Mouse (Mus musculus): ENCODE data around the gene Lrfn3. TPM values are rescaled to one million over a fixed set of nuclear protein-coding genes. Genes with fewer than 3 reads are reported as not detected.

Lrfn3 gene
- polyA plus RNA-seq, 1 experiment from 2014 or later, result 10.7 TPM

DNA sequence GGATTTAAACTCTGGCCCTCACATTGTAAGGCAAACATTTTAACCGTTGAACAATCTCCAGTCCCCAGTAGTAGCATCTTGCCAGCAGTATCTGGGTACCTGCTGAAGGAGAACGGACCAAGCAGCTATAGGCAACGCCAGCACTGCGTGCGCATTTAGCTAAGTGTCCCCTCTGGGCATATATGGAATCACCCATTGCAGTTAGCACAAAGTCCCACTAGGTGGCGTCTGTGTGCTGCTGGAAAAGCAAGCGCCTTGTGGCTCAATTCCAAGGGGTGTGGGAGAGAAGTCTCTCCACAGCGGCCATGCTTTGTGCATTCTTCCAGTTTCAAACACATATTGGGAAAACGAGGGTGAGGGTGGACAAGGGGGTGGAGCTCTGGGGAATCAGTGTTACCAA lies 26.2 kb downstream of the Lrfn3 start:
- no peaks in the 10 kb centered on the region for H3K9me3 ChIP-seq
- 2% methylated on average over 9 of the region's 9 CpGs for WGBS
- H3K4me1 ChIP-seq, result peaks cover 3% of the 10 kb centered on the region; the same call in 1 of the 2 replicates
- ATAC-seq (ENCODE audit: low FRiP score, low read depth), result no peak
- no peaks in the 10 kb centered on the region for H3K36me3 ChIP-seq
- no peak overlapping the region for H3K4me2 ChIP-seq (replicated peaks)
- no peak overlapping the region for H3K27ac ChIP-seq
- peaks cover 19% of the 10 kb centered on the region for H3K27me3 ChIP-seq (replicated peaks)
- no peak overlapping the region for H3K9ac ChIP-seq
- no peak overlapping the region for H3K4me3 ChIP-seq

DNA sequence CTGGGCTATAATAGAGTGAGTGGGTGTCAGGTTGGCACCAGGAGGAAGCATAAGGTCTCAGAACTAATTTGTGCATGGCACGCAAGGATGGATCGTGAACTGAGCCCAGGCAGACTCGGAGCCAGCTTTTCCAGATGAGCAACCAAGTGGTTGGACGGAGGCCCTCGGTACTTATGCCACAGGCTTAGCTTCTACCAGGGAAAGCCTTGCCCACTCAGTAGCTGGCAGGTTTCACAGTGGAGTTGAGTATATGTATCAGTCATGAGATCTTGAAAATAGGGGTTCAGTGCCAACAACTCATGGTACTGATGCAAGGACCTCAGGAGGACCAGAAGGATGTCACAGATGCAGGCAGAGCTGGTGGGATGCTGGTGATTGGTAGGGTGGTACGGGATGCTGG lies 26.9 kb downstream of the Lrfn3 start:
- Histone ChIP-seq H3K36me3 (no peaks in the 10 kb centered on the region), H3K4me1 (peaks cover 5% of the 10 kb centered on the region; the same call in 1 of the 2 replicates), H3K27ac (no peak overlapping the region), H3K9ac (no peak overlapping the region), H3K9me3 (no peaks in the 10 kb centered on the region), H3K4me2 (replicated peaks) (no peak overlapping the region), H3K27me3 (replicated peaks) (peaks cover 19% of the 10 kb centered on the region), H3K4me3 (no peak overlapping the region)
- 74% methylated on average over 6 of the region's 6 CpGs for WGBS
- ATAC-seq (ENCODE audit: low FRiP score, low read depth), result no peak

DNA sequence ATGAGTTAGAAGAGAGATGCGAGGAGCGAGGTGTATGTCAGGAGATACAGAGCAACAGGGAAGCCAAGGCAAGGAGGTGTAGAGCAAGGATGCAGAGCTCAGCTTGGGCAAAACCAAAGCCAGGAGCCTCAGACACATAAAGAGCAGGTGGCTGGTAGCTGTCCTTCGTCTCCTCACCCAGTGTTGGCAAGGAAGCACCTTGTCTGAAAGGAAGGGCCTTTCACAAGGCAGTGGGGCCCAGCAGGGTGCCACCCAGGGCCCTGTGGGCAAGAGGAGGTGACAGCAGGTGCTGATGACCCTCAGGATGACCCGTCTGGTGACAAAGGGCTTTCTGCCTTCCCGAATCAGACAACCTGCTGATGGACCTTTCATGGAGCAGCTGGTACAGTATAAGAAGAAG lies 28.0 kb downstream of the Lrfn3 start:
- no peak overlapping the region for H3K9ac ChIP-seq
- WGBS, result 61% methylated on average over 5 of the region's 5 CpGs
- no peak for ATAC-seq (ENCODE audit: low FRiP score, low read depth)
- H3K27ac ChIP-seq, result no peak overlapping the region
- H3K4me1 ChIP-seq, result peaks cover 5% of the 10 kb centered on the region; the same call in 1 of the 2 replicates
- no peak overlapping the region for H3K4me2 ChIP-seq (replicated peaks)
- no peaks in the 10 kb centered on the region for H3K36me3 ChIP-seq
- no peak overlapping the region for H3K4me3 ChIP-seq
- H3K27me3 ChIP-seq (replicated peaks), result peaks cover 19% of the 10 kb centered on the region
- H3K9me3 ChIP-seq, result no peaks in the 10 kb centered on the region

DNA sequence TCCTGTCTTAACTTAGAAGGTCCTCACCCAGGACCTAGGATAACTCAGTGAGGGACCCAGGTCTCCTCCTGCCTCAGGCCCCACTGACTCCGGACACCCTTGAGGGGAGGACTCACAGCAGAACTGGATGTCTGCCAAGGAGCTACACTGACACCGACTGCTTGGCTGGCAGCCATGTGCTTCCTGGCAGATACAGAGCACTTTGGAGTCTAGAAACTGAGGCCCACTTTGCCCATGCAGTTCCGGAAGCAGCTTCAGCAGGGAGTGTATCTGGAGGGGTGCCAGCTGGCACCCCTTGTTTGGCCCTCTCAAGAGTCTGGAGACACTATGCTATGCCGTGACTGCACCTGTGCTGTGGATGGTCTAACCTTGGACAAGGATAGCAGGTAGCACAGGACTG lies 29.1 kb downstream of the Lrfn3 start:
- peaks cover 5% of the 10 kb centered on the region; the same call in 1 of the 2 replicates for H3K4me1 ChIP-seq
- H3K27ac ChIP-seq, result no peak overlapping the region
- H3K9ac ChIP-seq, result no peak overlapping the region
- 56% methylated on average over 4 of the region's 4 CpGs for WGBS
- no peak overlapping the region for H3K4me2 ChIP-seq (replicated peaks)
- no peaks in the 10 kb centered on the region for H3K9me3 ChIP-seq
- 0 out of 2 replicates have a peak, but pooled peaks have one; percentile 11 for ATAC-seq (ENCODE audit: low FRiP score, low read depth)
- no peak overlapping the region for H3K4me3 ChIP-seq
- H3K27me3 ChIP-seq (replicated peaks), result peaks cover 26% of the 10 kb centered on the region
- no peaks in the 10 kb centered on the region for H3K36me3 ChIP-seq

DNA sequence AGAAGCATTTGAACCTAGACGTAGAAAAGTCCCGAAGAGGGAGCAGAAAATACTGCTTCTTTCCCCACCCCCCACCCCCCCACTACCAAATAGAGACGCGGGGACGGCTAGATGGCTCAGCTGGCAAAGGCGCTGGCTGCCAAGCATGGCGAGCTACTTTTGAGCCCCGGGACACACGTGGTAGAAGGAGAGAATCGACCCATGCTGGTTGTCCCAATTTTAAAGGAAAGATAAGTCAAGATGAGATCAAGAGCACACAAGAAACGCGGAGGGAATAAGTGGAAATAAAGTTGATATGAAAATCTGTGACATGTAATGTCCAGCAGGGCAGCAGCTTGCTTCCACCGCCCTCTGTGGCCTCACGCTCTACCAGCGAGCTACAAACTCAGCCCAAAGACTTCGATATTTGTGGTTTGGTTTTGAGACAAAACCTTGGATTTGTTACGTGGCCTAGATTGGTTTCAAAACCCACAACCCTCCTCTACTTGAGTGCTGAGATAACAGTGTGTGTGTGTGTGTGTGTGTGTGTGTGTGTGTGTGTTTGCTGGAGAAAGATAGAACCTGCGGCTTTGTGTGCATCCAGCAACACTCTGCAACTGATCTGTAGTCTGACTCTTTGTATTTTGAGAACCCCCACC lies 29.8 kb downstream of the Lrfn3 start:
- Histone ChIP-seq H3K27ac (no peak overlapping the region), H3K4me3 (no peak overlapping the region), H3K27me3 (replicated peaks) (peaks cover 29% of the 10 kb centered on the region), H3K4me2 (replicated peaks) (peak overlapping the region; percentile 50), H3K36me3 (no peaks in the 10 kb centered on the region), H3K4me1 (peaks cover 5% of the 10 kb centered on the region; the same call in 1 of the 2 replicates), H3K9ac (no peak overlapping the region), H3K9me3 (no peaks in the 10 kb centered on the region)
- WGBS, result 68% methylated on average over 18 of the region's 18 CpGs
- ATAC-seq (ENCODE audit: low FRiP score, low read depth), result no peak

DNA sequence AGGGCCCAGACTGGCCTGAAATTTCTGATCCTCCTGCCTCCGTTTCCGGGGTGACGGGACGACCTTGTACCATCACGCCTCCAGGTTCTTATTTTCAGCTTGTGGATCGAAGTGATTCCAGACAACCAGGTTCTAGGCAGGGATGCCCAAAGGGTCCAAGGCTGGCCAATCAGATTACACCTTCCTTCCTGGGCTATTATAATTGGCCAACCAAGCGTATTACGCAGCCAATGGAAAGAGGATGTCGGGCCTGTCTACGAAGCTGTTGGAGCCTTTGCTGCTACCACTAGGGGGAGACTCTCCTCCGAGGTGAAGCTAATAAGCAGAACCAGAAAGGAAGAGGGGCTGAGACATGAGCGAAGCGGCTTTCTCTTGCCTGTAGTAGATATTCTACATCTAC lies 30.7 kb downstream of the Lrfn3 start:
- no peak overlapping the region for H3K4me3 ChIP-seq
- no peaks in the 10 kb centered on the region for H3K9me3 ChIP-seq
- no peak overlapping the region for H3K27ac ChIP-seq
- ATAC-seq (ENCODE audit: low FRiP score, low read depth), result peak; percentile 92
- no peaks in the 10 kb centered on the region for H3K36me3 ChIP-seq
- peak overlapping the region; percentile 50 for H3K4me2 ChIP-seq (replicated peaks)
- H3K9ac ChIP-seq, result no peak overlapping the region
- H3K4me1 ChIP-seq, result peaks cover 9% of the 10 kb centered on the region; the same call in 1 of the 2 replicates
- H3K27me3 ChIP-seq (replicated peaks), result peaks cover 34% of the 10 kb centered on the region
- 7% methylated on average over 13 of the region's 13 CpGs for WGBS

DNA sequence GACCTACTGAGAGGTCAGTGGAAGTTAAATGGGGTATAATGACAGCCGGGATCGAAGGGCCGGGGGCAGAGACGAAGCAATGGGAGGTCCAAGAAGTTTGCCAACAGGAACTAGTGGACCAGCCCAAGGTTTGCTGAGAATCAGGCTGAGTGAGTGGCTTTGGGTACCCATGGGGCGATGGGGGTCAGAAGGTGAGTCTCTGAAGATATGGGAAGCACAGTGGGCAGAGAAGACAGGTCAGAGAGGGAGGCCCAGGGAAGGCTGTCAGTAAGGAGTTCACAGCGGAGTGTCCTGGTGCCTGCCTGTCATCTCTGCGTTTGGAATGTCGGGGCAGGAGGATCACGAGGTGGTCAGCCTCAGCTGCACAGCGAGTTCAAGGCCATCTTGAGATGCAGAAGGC lies 34.2 kb downstream of the Lrfn3 start:
- Histone ChIP-seq H3K9me3 (0 out of 2 replicates have a peak, but pooled peaks cover 5% of the 10 kb centered on the region), H3K27ac (no peak overlapping the region), H3K4me3 (no peak overlapping the region), H3K9ac (no peak overlapping the region), H3K36me3 (no peaks in the 10 kb centered on the region), H3K4me2 (replicated peaks) (no peak overlapping the region), H3K27me3 (replicated peaks) (0 out of 2 replicates have a peak, but pooled peaks cover 15% of the 10 kb centered on the region), H3K4me1 (peaks cover 9% of the 10 kb centered on the region; the same call in 1 of the 2 replicates)
- WGBS, result 27% methylated on average over 10 of the region's 10 CpGs
- ATAC-seq (ENCODE audit: low FRiP score, low read depth), result no peak

DNA sequence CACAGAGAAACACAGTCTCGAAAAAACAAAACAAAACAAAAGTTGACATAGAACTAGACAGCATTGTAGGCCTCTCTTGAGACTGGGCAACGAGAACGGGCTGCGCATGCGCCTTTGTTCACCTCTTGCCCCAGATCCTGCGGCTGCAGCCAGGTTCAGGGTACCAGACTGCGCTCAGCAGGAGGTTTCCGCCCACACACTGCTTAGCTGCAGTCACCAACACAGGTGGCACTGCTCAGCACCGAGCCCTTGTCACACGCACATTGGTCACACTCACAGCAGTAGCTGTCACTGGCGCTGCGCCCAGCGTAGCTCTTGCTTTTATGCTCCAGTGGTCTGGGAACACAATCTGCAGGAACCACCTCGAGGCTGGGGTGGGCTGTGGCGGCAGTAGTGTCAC lies 35.4 kb downstream of the Lrfn3 start:
- H3K9me3 ChIP-seq, result 0 out of 2 replicates have a peak, but pooled peaks cover 5% of the 10 kb centered on the region
- no peak for ATAC-seq (ENCODE audit: low FRiP score, low read depth)
- H3K27ac ChIP-seq, result no peak overlapping the region
- H3K36me3 ChIP-seq, result no peaks in the 10 kb centered on the region
- no peak overlapping the region for H3K4me3 ChIP-seq
- 0 out of 2 replicates have a peak, but pooled peaks cover 15% of the 10 kb centered on the region for H3K27me3 ChIP-seq (replicated peaks)
- WGBS, result 58% methylated on average over 15 of the region's 15 CpGs
- H3K4me2 ChIP-seq (replicated peaks), result no peak overlapping the region
- H3K4me1 ChIP-seq, result peaks cover 15% of the 10 kb centered on the region; the same call in 1 of the 2 replicates
- no peak overlapping the region for H3K9ac ChIP-seq

DNA sequence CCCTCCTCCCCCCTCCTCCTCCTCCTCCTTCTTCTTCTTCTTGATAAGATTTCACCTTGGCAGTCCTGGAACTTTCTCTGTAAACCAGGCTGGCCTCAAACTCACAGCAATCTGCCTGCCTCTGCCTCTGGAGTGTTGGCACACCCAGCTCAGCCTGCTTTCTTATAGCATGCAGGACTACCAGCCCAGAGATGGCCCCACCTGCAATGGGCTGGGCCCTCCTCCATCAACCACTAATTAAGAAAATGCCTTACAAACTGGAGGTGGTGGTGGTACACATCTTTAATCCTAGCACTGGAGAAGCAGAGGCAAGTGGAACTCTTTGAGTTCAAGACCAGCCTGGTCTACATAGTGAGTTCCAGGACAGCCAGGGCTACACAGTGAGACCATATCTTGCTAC lies 36.1 kb downstream of the Lrfn3 start:
- Histone ChIP-seq H3K4me3 (no peak overlapping the region), H3K9me3 (0 out of 2 replicates have a peak, but pooled peaks cover 5% of the 10 kb centered on the region), H3K27ac (no peak overlapping the region), H3K36me3 (no peaks in the 10 kb centered on the region), H3K4me2 (replicated peaks) (no peak overlapping the region), H3K4me1 (peaks cover 16% of the 10 kb centered on the region), H3K27me3 (replicated peaks) (0 out of 2 replicates have a peak, but pooled peaks cover 15% of the 10 kb centered on the region), H3K9ac (no peak overlapping the region)
- no peak for ATAC-seq (ENCODE audit: low FRiP score, low read depth)

DNA sequence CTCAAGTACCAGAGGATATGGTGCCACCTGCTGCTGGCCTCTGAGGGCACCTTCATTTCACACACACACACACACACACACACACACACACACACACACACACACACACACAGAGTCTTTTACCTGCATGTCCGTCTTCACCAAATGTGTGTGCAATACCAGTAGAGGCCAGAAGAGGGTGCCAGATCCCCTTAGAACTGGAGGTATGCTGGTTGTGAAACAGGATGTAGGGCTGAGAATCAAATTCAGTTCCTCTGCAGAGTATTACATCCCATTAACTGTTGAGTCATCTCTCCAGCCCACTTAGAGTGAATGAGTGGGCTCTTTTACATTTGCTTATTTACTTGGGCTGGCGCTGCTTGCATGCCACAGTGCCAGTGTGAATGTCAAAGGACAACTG lies 37.2 kb downstream of the Lrfn3 start:
- H3K4me2 ChIP-seq (replicated peaks), result no peak overlapping the region
- H3K4me3 ChIP-seq, result no peak overlapping the region
- no peaks in the 10 kb centered on the region for H3K36me3 ChIP-seq
- no peak overlapping the region for H3K9ac ChIP-seq
- ATAC-seq (ENCODE audit: low FRiP score, low read depth), result no peak
- peaks cover 22% of the 10 kb centered on the region for H3K4me1 ChIP-seq
- WGBS, result 42% methylated on average over 2 of the region's 2 CpGs
- H3K27me3 ChIP-seq (replicated peaks), result 0 out of 2 replicates have a peak, but pooled peaks cover 15% of the 10 kb centered on the region
- H3K9me3 ChIP-seq, result 0 out of 2 replicates have a peak, but pooled peaks cover 5% of the 10 kb centered on the region
- H3K27ac ChIP-seq, result no peak overlapping the region

DNA sequence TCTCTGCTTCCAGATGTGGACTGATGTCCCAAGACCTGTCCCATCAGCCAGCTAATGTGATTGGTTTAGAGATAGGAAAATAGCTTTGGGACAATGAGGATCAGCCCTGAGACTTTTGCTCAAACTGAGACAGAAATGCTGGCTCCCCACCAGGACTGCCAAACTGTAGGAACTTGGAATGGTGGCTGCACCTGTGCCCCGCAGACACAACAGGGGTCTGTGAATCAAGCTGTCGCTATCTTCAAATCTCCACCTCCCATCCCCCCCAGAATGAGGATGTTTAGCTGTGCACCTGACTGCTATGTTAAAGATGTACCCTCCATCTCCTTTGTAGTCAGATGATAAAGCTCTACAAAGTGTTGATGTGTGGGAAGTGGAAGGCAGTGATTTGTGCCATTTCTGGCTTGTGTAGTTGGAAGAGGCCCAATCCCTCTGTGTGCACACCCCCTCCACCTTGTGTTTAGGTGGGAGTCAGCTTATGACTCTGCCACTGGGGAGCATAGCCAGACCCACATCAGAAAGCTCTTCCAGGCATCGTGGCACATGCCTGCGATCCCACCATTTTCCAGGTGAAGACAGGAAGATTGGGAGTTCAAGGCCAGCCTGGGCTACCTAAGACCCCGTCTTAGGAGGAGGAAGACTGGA lies 38.1 kb downstream of the Lrfn3 start:
- Histone ChIP-seq H3K36me3 (0 out of 2 replicates have a peak, but pooled peaks cover under 1% of the 10 kb centered on the region), H3K4me1 (peaks cover 22% of the 10 kb centered on the region), H3K4me3 (no peak overlapping the region), H3K27ac (no peak overlapping the region), H3K9me3 (0 out of 2 replicates have a peak, but pooled peaks cover 5% of the 10 kb centered on the region), H3K27me3 (replicated peaks) (0 out of 2 replicates have a peak, but pooled peaks cover 15% of the 10 kb centered on the region), H3K9ac (no peak overlapping the region), H3K4me2 (replicated peaks) (no peak overlapping the region)
- no peak for ATAC-seq (ENCODE audit: low FRiP score, low read depth)
- 83% methylated on average over 5 of the region's 5 CpGs for WGBS

DNA sequence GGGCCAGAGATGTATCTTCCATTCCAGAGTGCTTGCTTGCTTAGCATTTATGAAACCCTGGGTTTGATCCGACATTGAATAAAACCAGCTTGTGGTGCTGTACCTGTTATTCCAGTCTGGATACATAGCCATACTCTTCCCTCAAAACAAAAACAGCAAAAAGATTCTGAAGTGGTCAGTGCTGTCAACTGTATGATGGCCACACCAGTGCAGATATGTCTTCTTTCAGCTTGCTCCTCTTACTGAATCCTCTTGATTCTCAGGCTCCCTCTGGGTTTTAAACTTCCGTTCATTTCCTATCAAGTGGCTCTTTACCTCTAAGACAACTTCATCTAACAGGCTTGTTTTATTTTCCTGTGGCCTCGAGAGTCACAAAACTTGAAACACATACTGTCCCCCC lies 38.8 kb downstream of the Lrfn3 start, which contains the start of gene Sdhaf1:
Gene Sdhaf1, minus strand, starts transcription at position 101 of the 400 bp plus-strand sequence.
- Histone ChIP-seq H3K4me2 (replicated peaks) (peak within 1 kb of the TSS; percentile 83), H3K4me3 (peak within 1 kb of the TSS; percentile 83), H3K36me3 (0 out of 2 replicates have a peak, but pooled peaks cover 4% of the 10 kb centered on the region), H3K27ac (no peak within 1 kb of the TSS), H3K4me1 (peaks cover 22% of the 10 kb centered on the region), H3K9ac (0 out of 2 replicates have a peak within 1 kb of the TSS, but pooled peaks have one; percentile 86), H3K27me3 (replicated peaks) (0 out of 2 replicates have a peak, but pooled peaks cover 12% of the 10 kb centered on the region), H3K9me3 (0 out of 2 replicates have a peak, but pooled peaks cover 5% of the 10 kb centered on the region)
- WGBS, result 81% methylated on average over 3 of the region's 3 CpGs
- no peak for ATAC-seq (ENCODE audit: low FRiP score, low read depth)
